Mouse (Mus musculus) megakaryocyte, embryonic 14.5 days (primary cell): ENCODE data around the gene Thap11. TPM values are rescaled to one million over a fixed set of nuclear protein-coding genes. Genes with fewer than 3 reads are reported as not detected.

ENCODE experiments used
- H3K27me3 ChIP-seq: replicated peaks from 2 replicates; pipeline ENCODE3; 2012; ENCODE audit warnings: inconsistent platforms
- H3K36me3 ChIP-seq: replicated peaks from 2 replicates; pipeline ENCODE3; 2012; ENCODE audit warnings: low read length, inconsistent platforms, mixed read lengths
- H3K4me1 ChIP-seq: 2 replicates; pipeline ENCODE4 v1.6.1; 2012; ENCODE audit warnings: inconsistent platforms
- H3K4me3 ChIP-seq: replicated peaks from 2 replicates; pipeline ENCODE3; 2012; ENCODE audit warnings: moderate library complexity, mild to moderate bottlenecking, inconsistent platforms
- H3K9me3 ChIP-seq: 2 replicates; pipeline ENCODE4 v1.6.1; 2012; ENCODE audit warnings: inconsistent platforms
- FLI1 ChIP-seq: IDR thresholded peaks from 2 replicates; pipeline ENCODE4 v1.6.1; 2012; ENCODE audit warnings: low read length, inconsistent platforms, mixed read lengths
- GATA1 ChIP-seq: IDR thresholded peaks from 3 replicates; pipeline ENCODE4 v1.6.1; 2012; ENCODE audit warnings: mixed read lengths, low read length, inconsistent platforms, borderline replicate concordance
- polyA plus RNA-seq: library from polyadenylated mRNA; stranded (reverse); fragments of >175 nt; gene quantifications from 2 replicates; pipeline ENCODE4 v1.2.3, GENCODE M21; 2012; ENCODE audit warnings: low replicate concordance; ENCODE audit not compliant: insufficient read depth

The Thap11 gene
- 12.4 and 38.2 TPM in 2 replicates for polyA plus RNA-seq

DNA sequence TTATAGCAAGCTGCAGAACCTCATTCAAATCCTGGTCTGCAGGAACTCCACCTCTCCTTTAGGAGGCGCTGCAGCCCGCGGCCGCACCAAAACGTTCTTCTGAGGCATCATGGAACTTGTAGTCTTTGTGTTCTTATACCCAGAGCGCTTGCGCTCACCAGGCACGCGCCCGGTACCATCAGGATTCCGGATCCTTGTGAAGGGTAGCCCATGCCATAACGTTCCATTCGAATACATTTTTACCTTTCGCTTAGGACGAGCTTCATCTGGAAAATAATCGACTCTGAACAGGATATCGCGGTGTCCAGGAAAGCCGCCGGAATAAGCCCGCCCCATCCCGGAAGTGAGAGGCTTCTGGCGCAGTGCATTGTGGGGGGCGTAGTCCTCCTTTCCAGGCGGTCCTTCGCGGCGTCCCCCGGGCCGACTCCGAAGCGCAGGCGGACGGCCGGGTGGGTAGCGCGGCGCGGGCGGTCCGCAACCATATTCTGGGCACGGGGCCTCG is at the start of gene Thap11:
Gene Thap11, plus strand, starts transcription at position 418 of the 502 bp plus-strand sequence.
- Histone ChIP-seq H3K4me3 (peak within 1 kb of the TSS; percentile 100), H3K4me1 (peaks cover 69% of the 10 kb centered on the region)

DNA sequence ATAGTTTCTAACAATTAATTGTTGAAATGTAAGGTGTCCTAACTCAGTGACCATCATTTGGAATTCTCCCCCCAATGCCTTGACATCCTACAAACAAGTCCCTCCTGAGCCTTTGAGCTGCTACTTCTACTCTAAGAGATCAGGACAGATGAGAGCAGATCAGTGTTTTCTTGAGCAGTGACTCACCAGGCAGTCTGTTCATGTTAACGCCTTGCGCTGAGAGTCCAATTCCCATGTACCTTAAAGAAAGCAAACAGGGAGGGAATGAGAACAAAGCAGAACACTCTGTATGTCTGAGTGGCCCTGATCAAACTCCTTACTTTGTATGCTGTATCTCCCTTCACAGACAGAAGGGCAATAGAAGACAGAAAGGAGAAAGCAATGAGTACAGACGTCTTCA is 49.6 kb upstream of the Thap11 start:
- Histone ChIP-seq H3K4me3 (no peak overlapping the region), H3K27me3 (no peaks in the 10 kb centered on the region), H3K4me1 (peaks cover 79% of the 10 kb centered on the region), H3K9me3 (no peaks in the 10 kb centered on the region), H3K36me3 (peaks cover 63% of the 10 kb centered on the region)
- TF ChIP-seq GATA1 (no peak), FLI1 (no peak)

More for the DNA sequence above, at the start of gene Thap11:
- peaks cover 18% of the 10 kb centered on the region for H3K36me3 ChIP-seq
- no peaks in the 10 kb centered on the region for H3K27me3 ChIP-seq
- no peak for TF ChIP-seq GATA1
- no peak for TF ChIP-seq FLI1
- H3K9me3 ChIP-seq, result no peaks in the 10 kb centered on the region

DNA sequence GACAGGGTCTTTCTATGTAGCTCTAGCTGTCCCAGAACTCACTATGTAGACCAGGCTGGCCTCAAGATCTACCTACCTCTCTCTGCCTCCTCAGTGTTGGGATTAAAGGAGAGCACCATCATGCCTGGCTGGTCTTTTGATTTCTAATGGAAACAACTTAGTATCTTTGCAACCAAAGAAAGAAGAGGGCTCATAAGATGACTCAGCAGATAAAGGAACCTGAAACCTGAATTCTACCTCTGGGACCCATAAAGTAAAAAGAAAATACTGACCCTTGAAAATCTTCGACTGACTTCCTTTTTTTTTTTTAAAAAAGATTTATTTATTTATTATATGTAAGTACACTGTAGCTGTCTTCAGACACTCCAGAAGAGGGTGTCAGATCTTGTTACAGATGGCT is 49.0 kb upstream of the Thap11 start:
- no peak overlapping the region for H3K4me3 ChIP-seq
- H3K27me3 ChIP-seq, result no peaks in the 10 kb centered on the region
- H3K9me3 ChIP-seq, result no peaks in the 10 kb centered on the region
- peaks cover 64% of the 10 kb centered on the region for H3K36me3 ChIP-seq
- H3K4me1 ChIP-seq, result peaks cover 79% of the 10 kb centered on the region
- no peak for TF ChIP-seq FLI1
- no peak for TF ChIP-seq GATA1

DNA sequence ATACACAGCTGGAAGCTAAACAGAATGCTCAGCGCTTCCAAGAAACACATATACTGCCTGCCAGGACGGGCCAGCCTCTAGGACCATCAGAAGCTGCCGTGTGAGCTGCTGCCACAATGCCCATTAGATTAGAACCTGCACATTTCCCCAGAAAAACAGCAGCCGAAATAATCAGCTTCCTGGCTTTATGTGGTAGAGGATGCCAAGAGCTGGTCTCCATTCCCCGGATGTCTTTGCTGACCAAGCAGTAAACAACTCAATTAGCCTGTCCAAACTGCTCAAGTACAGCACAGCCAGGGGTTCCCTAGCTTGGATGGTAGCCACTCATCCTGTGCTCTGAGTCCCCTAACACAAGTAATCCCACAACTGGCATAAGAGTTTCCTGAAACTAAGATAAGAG is 47.2 kb upstream of the Thap11 start:
- Histone ChIP-seq H3K4me1 (peaks cover 83% of the 10 kb centered on the region), H3K4me3 (peak overlapping the region; percentile 40), H3K36me3 (peaks cover 78% of the 10 kb centered on the region), H3K27me3 (no peaks in the 10 kb centered on the region), H3K9me3 (no peaks in the 10 kb centered on the region)
- TF ChIP-seq GATA1, result no peak
- TF ChIP-seq FLI1, result no peak

DNA sequence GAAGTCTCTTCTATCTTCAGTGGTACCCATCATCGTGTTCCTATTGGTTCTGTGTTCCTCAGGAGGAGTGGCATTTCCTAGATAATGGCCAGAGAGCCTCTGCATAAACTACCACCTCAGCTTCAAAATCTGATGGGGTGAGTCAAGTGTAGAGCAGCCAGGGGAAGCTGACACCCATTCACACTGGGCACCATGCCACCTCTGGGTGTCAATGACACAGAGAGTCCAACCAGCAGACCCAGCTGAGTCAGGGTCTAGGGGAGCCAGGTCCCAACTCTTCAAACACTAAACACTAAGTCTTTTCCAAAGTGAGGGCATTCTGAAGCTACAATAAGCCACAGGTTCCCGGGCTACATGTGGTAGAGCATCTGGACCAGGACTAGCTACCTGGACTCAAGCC is 46.5 kb upstream of the Thap11 start:
- H3K27me3 ChIP-seq, result no peaks in the 10 kb centered on the region
- TF ChIP-seq GATA1 (no peak), FLI1 (no peak)
- peaks cover 82% of the 10 kb centered on the region for H3K36me3 ChIP-seq
- no peaks in the 10 kb centered on the region for H3K9me3 ChIP-seq
- H3K4me3 ChIP-seq, result peak overlapping the region; percentile 29
- H3K4me1 ChIP-seq, result peaks cover 86% of the 10 kb centered on the region

DNA sequence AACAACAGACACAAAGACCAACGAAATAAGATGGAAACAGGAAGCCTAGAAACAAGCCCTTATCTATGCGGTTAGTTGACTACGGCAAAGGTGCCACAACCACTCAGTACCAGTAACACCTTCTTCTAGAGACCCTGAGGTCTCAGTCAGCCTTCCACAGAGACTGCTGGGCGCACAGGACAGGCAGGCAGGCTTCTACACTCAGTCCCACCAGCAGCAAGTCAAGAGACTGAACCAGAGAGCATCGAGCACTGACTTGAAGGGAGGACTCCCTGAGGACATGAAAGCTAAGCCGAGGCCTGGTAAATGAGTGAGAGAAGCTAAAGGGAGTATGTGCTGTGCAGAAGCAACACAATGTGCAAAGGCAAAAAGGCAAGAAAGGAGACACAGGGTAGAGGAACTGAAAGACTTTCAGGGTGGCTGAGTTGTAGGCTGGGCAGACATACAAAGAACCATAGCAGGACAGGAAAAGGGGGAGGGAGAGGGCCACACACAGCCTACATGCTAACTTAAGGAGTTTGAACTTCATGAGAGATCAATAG is 44.6 kb upstream of the Thap11 start:
- Histone ChIP-seq H3K4me3 (peak overlapping the region; percentile 73), H3K9me3 (no peaks in the 10 kb centered on the region), H3K27me3 (no peaks in the 10 kb centered on the region), H3K4me1 (peaks cover 90% of the 10 kb centered on the region), H3K36me3 (peaks cover 83% of the 10 kb centered on the region)
- TF ChIP-seq GATA1 (no peak), FLI1 (no peak)

DNA sequence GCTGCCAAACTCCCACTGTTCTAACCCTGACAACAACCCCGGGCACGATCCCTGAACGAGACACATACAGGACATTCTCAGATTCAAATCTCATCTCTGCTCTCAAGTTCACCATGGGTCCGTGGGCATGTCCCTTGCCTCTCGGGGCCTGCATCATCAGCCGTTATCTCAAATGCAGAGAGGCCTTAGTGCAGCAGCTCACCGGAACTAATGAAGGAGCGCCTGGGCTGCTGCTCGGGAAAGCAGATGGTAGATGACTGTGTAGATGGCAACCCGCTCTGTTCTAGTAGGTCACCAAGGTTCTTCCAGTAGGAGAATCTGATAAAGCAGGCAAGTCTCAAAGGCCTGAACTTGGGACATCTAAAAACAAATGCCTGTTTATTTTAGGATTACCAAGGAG is 43.9 kb upstream of the Thap11 start:
- Histone ChIP-seq H3K4me3 (peak overlapping the region; percentile 64), H3K27me3 (no peaks in the 10 kb centered on the region), H3K9me3 (no peaks in the 10 kb centered on the region), H3K4me1 (peaks cover 89% of the 10 kb centered on the region), H3K36me3 (peaks cover 83% of the 10 kb centered on the region)
- TF ChIP-seq FLI1 (no peak), GATA1 (no peak)

DNA sequence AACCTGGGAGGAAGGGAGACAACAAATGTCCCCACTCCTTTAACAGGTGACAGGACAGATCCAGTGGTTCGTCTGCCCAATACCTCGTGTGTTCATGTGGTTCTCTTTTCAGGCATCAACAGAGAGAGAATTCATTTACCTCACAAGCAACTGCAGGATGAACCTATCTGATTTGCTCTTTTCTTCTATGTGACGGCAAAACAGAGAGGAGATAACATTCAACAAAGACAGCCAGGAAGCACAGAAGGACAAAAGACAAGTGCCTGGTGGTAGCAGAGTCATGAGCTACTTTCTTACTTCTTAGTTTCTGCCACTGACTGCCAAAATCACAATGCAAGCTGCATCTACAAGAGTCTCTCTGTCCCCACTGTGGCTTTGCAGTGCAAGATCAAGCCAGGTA is 43.4 kb upstream of the Thap11 start:
- H3K9me3 ChIP-seq, result no peaks in the 10 kb centered on the region
- H3K27me3 ChIP-seq, result no peaks in the 10 kb centered on the region
- H3K4me3 ChIP-seq, result peak overlapping the region; percentile 31
- peaks cover 88% of the 10 kb centered on the region for H3K4me1 ChIP-seq
- peaks cover 81% of the 10 kb centered on the region for H3K36me3 ChIP-seq
- no peak for TF ChIP-seq GATA1
- no peak for TF ChIP-seq FLI1

DNA sequence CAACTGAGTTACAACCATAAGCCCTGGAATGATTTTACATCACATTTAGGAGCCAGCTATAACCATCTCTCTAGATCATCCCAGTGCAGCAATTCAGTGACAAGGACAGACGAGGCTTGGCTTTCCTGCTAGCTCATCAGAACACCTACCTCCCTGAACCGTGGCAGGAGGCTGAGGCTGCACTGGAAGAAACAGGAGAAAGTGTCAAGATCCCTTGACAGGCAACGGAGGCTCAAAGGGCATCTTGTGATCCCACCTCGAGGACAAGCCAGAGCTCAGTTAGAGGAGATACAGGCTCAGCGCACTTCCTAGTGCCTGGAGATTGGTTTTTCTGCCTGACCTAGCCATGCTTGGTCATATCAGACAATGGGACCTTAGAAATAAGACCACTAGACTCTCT is 42.4 kb upstream of the Thap11 start:
- Histone ChIP-seq H3K36me3 (peaks cover 80% of the 10 kb centered on the region), H3K4me1 (peaks cover 87% of the 10 kb centered on the region), H3K9me3 (no peaks in the 10 kb centered on the region), H3K4me3 (no peak overlapping the region), H3K27me3 (no peaks in the 10 kb centered on the region)
- no peak for TF ChIP-seq GATA1
- no peak for TF ChIP-seq FLI1

DNA sequence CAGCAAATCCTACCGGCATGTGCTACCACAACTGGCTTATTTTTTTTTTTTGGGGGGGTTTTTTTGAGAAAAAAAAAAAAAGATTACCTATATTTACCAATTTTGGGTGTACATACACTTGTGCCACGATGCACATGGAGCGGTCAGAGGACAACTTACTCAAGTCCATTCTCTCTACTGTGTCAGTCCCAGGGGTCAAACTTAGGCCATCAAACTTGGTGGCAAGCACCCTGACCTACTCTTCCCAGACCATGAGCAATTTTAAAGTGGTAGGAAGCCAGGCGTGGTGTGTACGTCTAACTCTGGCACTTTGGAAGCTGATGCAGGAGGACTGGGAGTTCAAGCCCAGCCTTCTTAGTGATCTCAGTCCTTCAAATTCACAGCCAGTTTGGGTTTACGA is 41.7 kb upstream of the Thap11 start:
- no peaks in the 10 kb centered on the region for H3K9me3 ChIP-seq
- H3K27me3 ChIP-seq, result no peaks in the 10 kb centered on the region
- no peak overlapping the region for H3K4me3 ChIP-seq
- H3K36me3 ChIP-seq, result peaks cover 80% of the 10 kb centered on the region
- peaks cover 87% of the 10 kb centered on the region for H3K4me1 ChIP-seq
- TF ChIP-seq GATA1 (no peak), FLI1 (no peak)
